Mouse (Mus musculus) layer of hippocampus, adult 9-11 months (tissue): ENCODE measurements around the gene Lmx1a.

ENCODE experiments used
- DNase-seq: peaks from one replicate; pipeline ENCODE4 v3.0.0; 2022

The Lmx1a gene

DNA sequence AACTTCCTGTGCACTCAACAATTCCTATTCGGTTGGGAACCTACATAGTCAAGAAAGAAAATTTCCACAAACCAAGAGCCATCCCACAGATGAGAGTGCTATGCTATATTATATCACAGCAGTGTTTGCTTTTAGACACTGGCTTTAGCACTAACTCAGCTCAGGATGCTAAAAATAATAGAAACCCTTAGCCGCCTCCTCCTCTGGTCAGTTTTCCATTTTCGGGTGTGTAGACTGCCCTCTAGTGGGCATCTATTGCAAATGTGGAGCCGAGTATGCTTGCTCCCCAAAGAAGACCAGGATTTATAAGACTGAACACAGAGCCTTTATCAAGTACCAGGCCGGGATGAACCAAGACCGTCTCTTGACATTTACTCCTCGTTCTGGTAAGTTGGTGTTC is 207.2 kb downstream of the Lmx1a start:
- peak; percentile 32 for DNase-seq
